Mouse (Mus musculus) heart, adult 11 months (tissue): ENCODE measurements around the gene Cntn4.
"Not testable (repeated sequence)": the region's sequence is repeated elsewhere in the genome, so short reads cannot be mapped to it uniquely, and the experiment has no call there.

Experiments used
- DNase-seq: peaks from one replicate; pipeline ENCODE4 v3.0.0; 2022

Gene Cntn4

GRCm38 (mm10) chr6:106335066-106335465 is 657.6 kb downstream of the Cntn4 start:
- no peak for DNase-seq

GRCm38 (mm10) chr6:106336805-106337204 is 659.3 kb downstream of the Cntn4 start:
- no peak for DNase-seq

DNA sequence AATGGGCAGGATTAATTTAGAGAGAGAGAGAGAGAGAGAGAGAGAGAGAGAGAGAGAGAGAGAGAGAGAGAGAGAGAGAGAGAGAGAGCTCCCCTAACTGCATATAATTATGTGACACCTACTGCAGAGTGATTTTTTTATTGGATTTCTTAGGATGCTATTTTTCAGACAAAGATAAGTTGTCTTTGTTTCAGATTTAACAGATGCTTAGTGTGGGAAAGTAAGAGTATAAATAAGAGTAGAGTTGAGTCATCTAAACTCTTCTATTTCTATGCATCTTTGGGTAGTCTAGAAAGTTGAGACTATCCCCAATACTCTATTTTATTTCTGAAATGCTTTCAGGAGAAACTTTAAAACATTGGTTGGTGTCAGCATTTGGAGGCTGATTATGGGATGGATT is 660.4 kb downstream of the Cntn4 start:
- DNase-seq, result no peak

DNA sequence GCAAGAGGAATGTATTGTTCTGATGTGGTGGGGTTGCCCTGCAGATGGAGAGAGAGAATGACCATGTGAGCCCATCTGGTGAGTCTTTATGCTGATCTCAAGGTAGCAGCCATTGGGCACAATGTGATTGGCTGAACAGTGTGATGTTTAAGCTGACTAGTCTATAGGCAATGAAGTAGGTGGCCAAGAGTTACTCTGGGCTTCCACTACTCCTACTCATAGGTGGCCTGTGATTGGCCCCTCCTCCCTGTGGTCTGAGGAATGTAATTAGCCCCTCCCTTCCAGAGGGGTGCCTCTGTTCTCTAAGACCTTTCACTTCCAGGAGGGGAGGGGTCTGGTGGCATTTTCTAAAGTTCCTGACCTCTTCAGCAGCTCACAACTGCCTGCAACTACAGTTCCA is 663.7 kb downstream of the Cntn4 start:
- DNase-seq, result no peak

GRCm38 (mm10) chr6:106350072-106350471 is 672.6 kb downstream of the Cntn4 start:
- no peak for DNase-seq

DNA sequence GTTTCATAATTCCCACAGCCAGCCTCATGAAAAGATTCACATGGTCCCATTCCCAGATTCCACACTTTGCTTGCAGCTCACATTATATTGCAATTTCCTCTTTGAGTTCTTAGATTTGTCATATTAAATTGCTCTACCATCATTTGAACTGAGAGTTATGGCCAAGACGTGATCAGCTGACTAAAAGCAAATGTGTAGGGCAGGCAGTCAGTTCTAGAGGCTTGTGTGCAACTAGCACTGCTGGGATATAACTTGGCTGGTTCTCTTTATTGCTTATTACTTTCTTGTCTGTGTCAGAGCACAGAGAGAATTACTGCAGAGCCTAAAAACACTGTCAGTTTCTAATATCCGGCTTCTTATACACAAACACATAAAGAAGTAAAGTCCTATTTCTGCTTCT is 673.9 kb downstream of the Cntn4 start:
- DNase-seq, result no peak

DNA sequence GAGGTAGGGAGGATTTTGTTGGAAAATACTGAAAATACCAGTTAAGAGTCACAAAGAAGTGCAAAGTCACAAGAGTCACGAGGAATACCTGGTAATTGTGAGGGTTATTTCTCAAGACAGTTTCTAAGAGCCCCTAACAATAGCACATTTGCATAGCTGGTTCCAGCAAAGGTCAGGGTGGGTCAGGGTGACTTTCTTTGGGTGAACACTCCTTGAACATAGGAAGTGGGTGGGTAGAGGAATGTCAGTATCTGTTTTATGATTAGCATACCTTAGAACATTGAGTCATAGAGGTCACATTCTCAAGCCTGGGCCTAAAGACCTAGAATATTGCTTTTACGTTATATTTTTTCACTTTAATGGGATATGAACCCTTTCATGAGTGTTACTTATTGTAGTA is 681.3 kb downstream of the Cntn4 start:
- not testable (repeated sequence) for DNase-seq

GRCm38 (mm10) chr6:106381288-106382025 is 704.0 kb downstream of the Cntn4 start:
- DNase-seq, result no peak

DNA sequence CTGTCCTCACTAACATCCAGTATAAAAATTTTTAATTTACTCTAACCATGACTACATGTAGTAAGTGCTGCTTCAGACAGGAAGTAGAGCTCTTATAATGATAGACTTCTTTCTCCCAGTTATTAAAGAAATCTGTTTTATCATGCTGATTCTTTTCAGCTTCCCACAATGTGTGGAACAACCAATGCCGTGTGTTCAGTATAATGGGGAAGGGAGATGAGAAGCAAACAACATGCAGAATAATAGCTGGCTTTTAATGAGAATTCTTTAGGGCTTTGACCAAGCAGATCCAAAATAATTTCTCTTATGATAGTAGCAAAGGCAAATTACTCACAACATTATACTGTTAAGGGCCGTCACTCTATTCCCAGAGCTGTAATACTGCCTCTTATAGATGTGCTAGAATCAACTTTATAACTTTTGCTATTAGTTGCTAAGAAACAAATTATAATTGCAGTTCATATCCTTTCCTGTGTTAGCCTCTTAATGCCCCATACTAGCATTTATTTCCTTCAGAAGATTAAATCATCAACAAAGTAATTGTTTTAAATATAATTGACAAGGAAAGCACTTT is 710.5 kb downstream of the Cntn4 start:
- no peak for DNase-seq

GRCm38 (mm10) chr6:106408014-106408413 is 730.6 kb downstream of the Cntn4 start:
- DNase-seq, result peak; percentile 84

GRCm38 (mm10) chr6:106408634-106409033 is 731.2 kb downstream of the Cntn4 start:
- no peak for DNase-seq

DNA sequence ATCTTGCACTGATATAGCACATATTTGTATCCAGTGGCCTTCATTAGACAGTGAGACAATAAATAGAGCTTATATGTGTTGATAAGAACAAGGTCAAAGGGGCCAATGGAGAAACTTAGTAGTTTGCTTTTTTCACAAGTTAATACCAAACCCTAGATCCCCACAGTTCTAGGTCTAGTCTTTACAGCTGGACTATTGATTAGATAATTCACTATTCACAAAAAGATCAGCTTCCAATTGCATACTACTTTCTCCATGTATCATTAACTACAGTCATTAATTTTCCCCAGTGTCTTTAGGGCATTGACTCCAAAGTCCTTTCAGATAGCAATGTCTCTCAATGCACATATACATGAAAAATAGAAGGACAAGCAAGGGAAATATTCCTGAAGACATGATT is 745.5 kb downstream of the Cntn4 start:
- no peak for DNase-seq

DNA sequence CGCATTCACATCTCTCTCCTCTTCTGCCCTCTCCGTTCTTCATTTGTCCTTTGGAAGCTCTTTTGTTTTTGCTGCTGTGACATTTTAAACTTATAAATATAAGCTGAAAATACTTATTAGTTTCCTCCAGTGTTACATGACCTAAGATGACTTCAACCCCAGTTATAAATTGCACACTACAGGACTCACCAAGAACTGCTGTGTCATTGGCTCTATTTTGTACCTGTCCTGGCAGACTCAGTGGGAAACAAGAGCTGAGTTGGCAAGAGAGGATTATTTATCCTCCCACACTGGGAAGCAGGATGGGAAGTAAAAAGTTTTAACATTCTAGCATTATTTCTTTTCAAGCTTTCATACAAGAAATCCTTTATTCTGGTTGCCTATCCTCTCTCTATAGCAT is 746.0 kb downstream of the Cntn4 start:
- DNase-seq, result no peak

- no peak for DNase-seq
These were observed 749.2 kb downstream of the Cntn4 start for GRCm38 (mm10) chr6:106426615-106427014.

DNA sequence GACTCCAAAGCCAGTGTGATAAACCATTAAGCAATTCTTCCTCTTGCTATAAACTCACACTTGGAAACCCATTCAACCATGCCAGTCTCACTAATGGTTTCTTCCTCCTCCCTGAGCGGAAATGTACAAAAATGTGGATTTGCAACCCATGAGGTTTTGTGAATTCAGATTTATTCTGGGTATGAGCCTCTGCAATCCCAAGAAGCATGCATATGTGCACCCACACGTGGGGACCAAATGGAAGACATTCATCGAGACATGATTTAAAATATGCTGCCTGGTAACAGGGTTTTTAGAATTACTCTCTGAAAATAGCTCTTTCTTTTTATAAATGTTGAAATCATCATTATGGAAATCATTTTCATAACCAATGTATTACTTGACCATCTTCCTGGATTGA is 754.0 kb downstream of the Cntn4 start:
- DNase-seq, result no peak

DNA sequence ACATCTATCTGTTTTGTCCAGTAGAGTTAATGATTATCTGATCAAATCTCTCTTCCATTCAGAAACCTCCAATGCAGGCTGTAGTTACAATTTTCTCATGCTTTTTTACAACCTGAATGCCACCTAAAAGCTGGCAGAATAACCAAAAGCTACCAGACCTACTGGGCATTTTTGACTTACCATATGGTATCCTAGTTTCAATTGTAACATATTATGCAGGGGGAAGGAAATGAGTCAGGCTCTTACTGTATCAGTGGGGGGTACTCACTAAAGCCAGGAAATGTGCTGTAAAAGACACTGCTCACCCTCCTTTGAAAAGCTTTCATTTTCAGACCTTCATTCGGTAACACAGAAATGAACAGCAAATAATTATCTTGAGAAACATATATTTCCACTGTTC is 763.3 kb downstream of the Cntn4 start:
- DNase-seq, result no peak

DNA sequence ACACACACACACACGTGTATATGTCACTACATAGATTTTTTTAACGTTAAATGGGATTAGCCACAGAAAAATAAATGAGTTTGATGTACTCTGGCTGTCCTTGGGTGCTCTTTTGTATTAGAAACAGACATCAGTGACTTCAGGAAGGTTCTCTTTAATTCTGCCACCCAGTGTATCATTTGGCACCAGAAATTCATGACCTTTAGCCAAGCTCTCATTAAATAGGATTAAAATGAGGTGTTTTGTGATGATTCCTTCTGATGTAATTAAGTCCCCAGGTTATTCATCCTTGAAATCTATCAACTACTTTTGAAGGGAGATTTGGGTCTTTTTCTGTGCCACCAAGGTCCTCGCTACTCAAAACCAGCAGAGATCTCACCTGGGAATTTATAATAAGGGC is 763.8 kb downstream of the Cntn4 start:
- DNase-seq, result no peak

DNA sequence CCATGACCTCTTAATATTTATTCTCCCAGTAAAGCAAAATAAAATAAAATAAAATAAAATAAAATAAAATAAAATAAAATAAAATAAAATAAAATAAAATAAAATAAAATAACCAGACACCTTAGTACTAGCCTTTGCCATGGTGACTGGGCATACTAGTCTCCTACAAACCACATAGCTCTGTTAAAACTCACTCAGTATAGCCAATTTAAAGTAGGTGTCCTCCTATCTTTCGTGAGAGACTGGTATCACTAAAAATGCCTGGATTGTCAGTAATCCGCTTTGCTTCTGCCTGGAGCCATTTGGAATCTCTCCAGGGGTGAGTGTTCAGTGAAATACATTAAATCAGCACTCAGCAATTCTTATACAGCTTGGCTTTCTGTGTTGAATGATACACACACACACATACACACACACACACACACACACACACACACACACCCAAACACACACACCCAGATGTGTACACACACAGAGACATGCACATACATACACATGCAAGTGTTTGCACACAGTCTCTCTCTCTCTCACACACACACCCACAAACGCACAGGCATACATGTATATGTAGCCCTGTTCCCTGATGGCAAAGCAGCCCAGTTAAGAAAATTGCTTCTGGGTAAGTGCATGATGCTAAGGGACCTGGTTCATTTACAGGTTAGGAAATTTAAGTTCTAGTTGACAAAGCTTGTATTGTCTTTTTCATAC is 776.8 kb downstream of the Cntn4 start:
- no peak for DNase-seq

DNA sequence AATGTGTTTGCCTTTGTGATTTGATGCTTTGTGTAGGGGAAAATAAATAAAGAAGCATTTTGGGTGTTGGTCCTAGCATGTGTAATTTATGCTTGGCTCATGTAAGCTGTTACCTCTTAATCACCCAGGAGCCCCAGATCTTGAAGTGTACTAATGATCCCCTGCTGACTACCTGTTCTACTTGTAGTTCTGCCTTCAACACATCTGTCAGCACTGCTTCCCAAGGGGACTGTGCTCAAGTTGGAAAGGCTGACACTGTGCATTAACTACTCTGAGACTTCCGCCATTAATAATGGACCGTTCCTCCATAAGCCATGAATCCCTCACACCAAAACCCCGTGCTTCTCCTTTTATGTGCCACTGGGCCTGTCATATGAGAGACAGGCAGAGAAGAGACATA is 778.2 kb downstream of the Cntn4 start:
- DNase-seq, result no peak

DNA sequence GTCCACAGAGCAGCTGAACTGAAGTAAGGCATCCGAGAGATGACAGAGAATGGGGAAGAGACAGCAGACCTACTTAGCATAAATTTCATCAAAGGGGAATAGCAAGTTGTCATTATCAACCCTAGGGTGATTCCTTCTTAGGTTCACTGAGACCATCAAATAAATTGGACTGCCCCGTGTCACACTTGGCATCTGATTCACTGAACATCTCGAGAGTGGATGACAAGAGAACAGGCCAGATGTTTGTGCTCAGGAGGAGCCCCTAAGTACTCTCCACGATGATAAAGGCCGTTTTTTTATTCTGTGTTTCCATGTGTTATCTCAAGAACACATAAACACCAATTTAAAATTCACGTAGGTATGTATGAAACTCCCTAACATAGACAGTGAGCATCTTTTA is 780.7 kb downstream of the Cntn4 start:
- DNase-seq, result no peak

DNA sequence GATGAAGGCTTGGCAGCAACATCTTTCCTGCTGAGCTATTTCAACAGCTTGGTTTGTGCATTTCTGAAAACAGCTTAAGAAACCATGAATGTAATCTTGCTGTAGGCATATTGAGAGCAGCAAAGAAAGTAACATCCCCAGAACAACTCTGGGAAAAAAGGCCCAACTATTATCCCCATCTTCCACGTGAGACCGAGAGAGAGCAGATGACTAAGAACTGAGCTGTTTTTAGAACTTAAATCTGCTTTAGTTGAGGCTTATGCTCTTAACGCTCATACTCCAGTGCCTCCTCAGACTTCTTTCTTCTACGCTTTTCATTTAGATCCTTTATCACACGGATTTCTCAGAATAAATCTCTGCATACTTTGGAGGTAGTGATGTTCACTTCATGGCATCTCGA is 784.9 kb downstream of the Cntn4 start:
- DNase-seq, result no peak

- peak; percentile 92 for DNase-seq
These were observed 786.4 kb downstream of the Cntn4 start for GRCm38 (mm10) chr6:106463857-106464256.

DNA sequence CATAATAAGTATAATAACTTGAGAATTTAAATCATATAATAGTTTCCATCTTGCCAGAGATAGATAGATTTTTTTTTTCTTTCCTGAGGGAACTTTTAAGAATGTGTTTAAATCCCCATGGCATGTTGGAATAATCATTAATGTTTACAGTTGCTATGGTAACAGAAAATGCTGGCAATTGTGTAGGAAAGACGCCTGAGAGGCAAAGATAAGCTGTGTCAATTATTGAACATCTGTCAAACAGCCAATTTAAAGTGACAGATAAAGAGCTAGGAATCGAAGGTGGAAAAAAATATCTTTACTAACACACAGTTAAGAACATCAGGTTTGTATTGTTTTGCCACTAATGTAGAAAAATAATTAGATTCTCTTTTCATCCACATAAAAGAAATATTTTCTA is 788.3 kb downstream of the Cntn4 start:
- DNase-seq, result no peak

DNA sequence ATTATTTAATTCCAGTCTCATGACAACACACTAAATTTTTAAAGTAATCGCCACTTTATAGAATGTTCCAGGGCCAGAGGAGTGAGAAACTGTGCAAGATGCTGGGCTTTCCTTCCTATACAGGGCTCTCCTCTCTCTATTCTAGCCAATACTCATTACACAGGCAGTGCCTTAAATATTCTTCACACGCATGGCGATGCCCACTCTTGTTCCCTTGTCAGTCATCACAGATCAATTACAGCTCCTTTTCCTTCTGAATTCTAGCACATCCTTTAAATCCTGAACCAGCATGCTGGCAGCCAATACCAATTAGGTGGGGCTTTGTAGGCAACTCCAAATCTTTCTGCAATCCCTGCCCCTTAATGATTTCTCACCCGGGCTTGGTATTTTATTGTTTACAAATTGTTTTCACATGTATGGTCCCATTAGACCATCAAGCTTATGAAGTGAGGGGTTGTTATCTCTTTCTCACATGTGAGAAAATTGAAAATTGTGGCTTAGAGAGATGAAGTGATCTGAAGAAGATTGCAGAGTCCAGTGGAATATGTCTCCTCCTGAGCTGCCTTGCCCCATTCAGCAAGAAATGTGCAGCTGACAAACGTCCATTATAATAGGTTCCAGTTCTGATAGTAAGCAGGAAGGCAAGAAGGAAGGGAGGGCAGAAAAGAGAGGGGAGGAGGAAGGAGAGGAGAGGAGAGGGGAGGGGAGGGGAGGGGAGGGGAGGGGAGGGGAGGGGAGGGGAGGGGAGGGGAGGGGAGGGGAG is 789.0 kb downstream of the Cntn4 start:
- no peak for DNase-seq
